Mouse (Mus musculus): ENCODE data around the gene Eps8. TPM values are rescaled to one million over a fixed set of nuclear protein-coding genes. Genes with fewer than 3 reads are reported as not detected.

Eps8 gene
- polyA plus RNA-seq, 1 experiment from 2014 or later, result 6.7 TPM

DNA sequence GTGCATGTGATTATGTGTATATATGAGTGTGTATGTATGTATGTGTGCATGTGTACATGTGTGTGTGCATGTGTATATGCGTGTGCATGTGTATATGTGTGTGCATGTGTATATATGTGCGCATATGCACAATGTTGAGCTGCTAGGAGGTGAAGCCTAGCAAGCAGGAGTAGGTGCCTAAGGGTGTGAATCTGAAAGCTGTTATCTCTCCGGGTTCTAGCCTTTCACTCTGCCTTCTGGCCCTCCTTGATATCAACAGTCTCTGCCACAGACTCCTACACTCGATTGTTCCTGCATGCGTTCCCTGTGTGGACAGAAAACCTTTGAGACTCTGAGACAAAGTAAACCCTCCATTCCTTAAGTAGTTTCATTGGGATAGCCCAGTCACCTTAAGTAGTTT, 98.0 kb downstream of the Eps8 start:
- WGBS, result 96% methylated on average over 5 of the region's 5 CpGs
- no peak for ATAC-seq

DNA sequence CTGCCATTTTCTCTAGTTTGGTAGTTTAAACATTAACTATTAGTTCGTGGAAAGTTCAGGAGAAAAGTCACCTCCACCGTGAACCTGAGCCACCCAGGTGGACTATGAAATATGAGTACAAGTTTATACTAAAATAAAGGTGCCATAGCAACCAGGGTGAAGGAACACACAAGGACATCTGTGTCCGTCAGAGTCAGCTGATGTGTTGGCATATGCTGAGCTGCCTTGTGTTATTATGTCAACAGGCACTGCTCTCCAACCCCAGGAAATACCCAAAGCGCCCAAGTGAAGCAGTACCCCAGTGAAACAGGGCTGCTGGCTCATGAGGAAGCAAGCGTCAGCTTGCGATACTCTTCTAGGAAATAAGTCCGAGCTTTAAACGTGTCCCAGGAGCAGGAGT, 104.5 kb downstream of the Eps8 start:
- 86% methylated on average over 8 of the region's 8 CpGs for WGBS
- H3K4me3 ChIP-seq, result no peak overlapping the region
- H3K4me1 ChIP-seq, result no peaks in the 10 kb centered on the region

More for the DNA sequence above, 98.0 kb downstream of the Eps8 start:
- no peaks in the 10 kb centered on the region for H3K27me3 ChIP-seq
- peaks cover 4% of the 10 kb centered on the region; the same call in 1 of the 2 replicates for H3K4me1 ChIP-seq
- no peak overlapping the region for H3K4me3 ChIP-seq
- H3K9ac ChIP-seq, result no peak overlapping the region
- no peaks in the 10 kb centered on the region for H3K9me3 ChIP-seq (replicated peaks)
- no peak overlapping the region for H3K27ac ChIP-seq
- H3K36me3 ChIP-seq (ENCODE audit: poor library complexity, severe bottlenecking), result no peaks in the 10 kb centered on the region
- no peak overlapping the region for H3K4me2 ChIP-seq

DNA sequence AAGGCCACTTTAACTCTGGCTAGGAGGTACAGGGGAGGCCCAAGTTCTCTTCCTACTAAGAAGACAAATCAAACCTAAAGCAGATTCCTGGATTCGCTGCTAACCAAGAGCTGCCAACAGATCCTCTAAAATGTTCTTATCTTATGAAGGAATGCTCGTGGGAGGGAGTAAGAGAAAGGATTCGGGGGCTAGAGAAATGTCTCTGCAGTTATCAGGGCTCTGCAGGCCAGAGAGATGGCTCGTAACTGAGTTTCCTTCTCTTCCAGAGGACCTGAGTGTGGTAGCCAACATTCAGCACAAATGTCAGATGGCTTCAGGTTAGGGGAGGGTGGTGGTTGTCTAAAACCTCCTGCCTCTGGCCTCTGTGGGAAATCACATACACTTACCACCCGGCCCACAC, 106.1 kb downstream of the Eps8 start:
- Histone ChIP-seq H3K4me3 (no peak overlapping the region), H3K9me3 (replicated peaks) (no peaks in the 10 kb centered on the region), H3K9ac (no peak overlapping the region), H3K27me3 (no peaks in the 10 kb centered on the region), H3K27ac (no peak overlapping the region), H3K36me3 (ENCODE audit: poor library complexity, severe bottlenecking) (no peaks in the 10 kb centered on the region), H3K4me1 (no peaks in the 10 kb centered on the region), H3K4me2 (no peak overlapping the region)
- ATAC-seq, result no peak
- 88% methylated on average over 5 of the region's 5 CpGs for WGBS

More for the DNA sequence above, 104.5 kb downstream of the Eps8 start:
- H3K4me2 ChIP-seq, result no peak overlapping the region
- no peak overlapping the region for H3K27ac ChIP-seq
- H3K36me3 ChIP-seq (ENCODE audit: poor library complexity, severe bottlenecking), result no peaks in the 10 kb centered on the region
- no peaks in the 10 kb centered on the region for H3K9me3 ChIP-seq (replicated peaks)
- no peak for ATAC-seq
- no peak overlapping the region for H3K9ac ChIP-seq
- no peaks in the 10 kb centered on the region for H3K27me3 ChIP-seq

- 83% methylated on average over 2 of the region's 2 CpGs for WGBS
- H3K9me3 ChIP-seq (replicated peaks), result no peaks in the 10 kb centered on the region
- no peak overlapping the region for H3K4me2 ChIP-seq
- no peak for ATAC-seq
- H3K27me3 ChIP-seq, result no peaks in the 10 kb centered on the region
- H3K27ac ChIP-seq, result no peak overlapping the region
- no peaks in the 10 kb centered on the region for H3K36me3 ChIP-seq (ENCODE audit: poor library complexity, severe bottlenecking)
- peaks cover 9% of the 10 kb centered on the region for H3K4me1 ChIP-seq
- no peak overlapping the region for H3K9ac ChIP-seq
- H3K4me3 ChIP-seq, result no peak overlapping the region
These were observed 107.1 kb downstream of the Eps8 start for GRCm38 (mm10) chr6:137547555-137547954.

- peaks cover 6% of the 10 kb centered on the region for H3K27me3 ChIP-seq
- H3K4me2 ChIP-seq, result no peak overlapping the region
- 91% methylated on average over 6 of the region's 6 CpGs for WGBS
These were observed 108.6 kb downstream of the Eps8 start for GRCm38 (mm10) chr6:137546101-137546500.

DNA sequence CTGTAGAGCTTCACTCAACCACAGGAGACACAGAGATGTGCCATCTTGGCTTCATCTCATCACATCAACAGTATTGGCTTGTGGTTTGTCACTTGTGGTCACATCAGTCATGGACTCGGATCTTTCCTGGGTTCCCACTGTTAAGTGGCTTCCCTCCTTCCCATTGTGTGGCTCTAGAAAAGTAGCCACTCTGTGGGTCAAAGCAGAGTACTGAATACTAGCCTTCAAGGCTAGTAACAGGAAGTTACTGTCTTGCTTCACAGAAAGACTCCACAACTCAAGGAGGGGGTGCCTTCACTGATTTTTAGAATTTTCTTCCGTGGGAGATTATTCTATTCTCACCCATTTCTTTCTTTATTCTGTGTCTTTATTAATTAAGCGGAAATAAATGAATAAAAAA, 109.3 kb downstream of the Eps8 start:
- Histone ChIP-seq H3K9ac (no peak overlapping the region), H3K27me3 (peaks cover 9% of the 10 kb centered on the region), H3K4me3 (no peak overlapping the region), H3K27ac (no peak overlapping the region), H3K4me1 (peaks cover 23% of the 10 kb centered on the region), H3K4me2 (no peak overlapping the region), H3K36me3 (ENCODE audit: poor library complexity, severe bottlenecking) (no peaks in the 10 kb centered on the region), H3K9me3 (replicated peaks) (no peaks in the 10 kb centered on the region)
- ATAC-seq, result no peak
- 61% methylated on average over 3 of the region's 3 CpGs for WGBS

More at GRCm38 (mm10) chr6:137546101-137546500, 108.6 kb downstream of the Eps8 start:
- Histone ChIP-seq H3K9ac (no peak overlapping the region), H3K4me3 (no peak overlapping the region), H3K9me3 (replicated peaks) (no peaks in the 10 kb centered on the region), H3K4me1 (peaks cover 23% of the 10 kb centered on the region), H3K36me3 (ENCODE audit: poor library complexity, severe bottlenecking) (no peaks in the 10 kb centered on the region), H3K27ac (no peak overlapping the region)
- ATAC-seq, result no peak

- Histone ChIP-seq H3K9ac (no peak overlapping the region), H3K36me3 (ENCODE audit: poor library complexity, severe bottlenecking) (no peaks in the 10 kb centered on the region), H3K27me3 (peaks cover 9% of the 10 kb centered on the region), H3K4me1 (peaks cover 23% of the 10 kb centered on the region), H3K4me3 (no peak overlapping the region), H3K27ac (0 out of 2 replicates have a peak overlapping the region, but pooled peaks have one; percentile 40), H3K4me2 (no peak overlapping the region), H3K9me3 (replicated peaks) (no peaks in the 10 kb centered on the region)
- ATAC-seq, result peak; percentile 83
- 6% methylated on average over 10 of the region's 10 CpGs for WGBS
These were observed 112.2 kb downstream of the Eps8 start for GRCm38 (mm10) chr6:137542231-137543152.

GRCm38 (mm10) chr6:137541216-137542176, 113.2 kb downstream of the Eps8 start:
- no peaks in the 10 kb centered on the region for H3K36me3 ChIP-seq (ENCODE audit: poor library complexity, severe bottlenecking)
- 51% methylated on average over 17 of the region's 17 CpGs for WGBS
- H3K27ac ChIP-seq, result no peak overlapping the region
- no peaks in the 10 kb centered on the region for H3K9me3 ChIP-seq (replicated peaks)
- peaks cover 9% of the 10 kb centered on the region for H3K27me3 ChIP-seq
- peaks cover 23% of the 10 kb centered on the region for H3K4me1 ChIP-seq
- peak; percentile 45; the same call in 1 of the 2 replicates for ATAC-seq
- H3K4me2 ChIP-seq, result no peak overlapping the region
- no peak overlapping the region for H3K9ac ChIP-seq
- H3K4me3 ChIP-seq, result no peak overlapping the region

DNA sequence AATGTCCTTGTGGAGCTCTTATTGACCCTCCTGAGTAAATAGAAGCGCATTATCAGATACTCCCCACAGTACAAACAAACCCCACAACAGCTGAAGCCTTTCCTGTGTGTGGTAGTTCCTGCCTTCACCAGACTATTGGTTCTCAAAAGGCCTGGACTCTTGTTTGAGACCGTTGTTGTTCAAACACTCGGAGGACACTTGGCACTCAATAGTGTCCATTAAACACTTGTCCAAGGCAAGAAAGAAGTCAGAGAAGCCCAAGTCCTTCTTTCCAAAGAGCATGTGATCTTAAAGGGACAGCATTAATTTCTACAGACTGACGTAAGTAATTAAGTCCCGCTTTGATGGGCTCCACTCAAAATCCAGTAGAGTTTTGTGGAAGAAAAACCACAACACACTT, 113.9 kb downstream of the Eps8 start:
- no peak overlapping the region for H3K27ac ChIP-seq
- peaks cover 9% of the 10 kb centered on the region for H3K27me3 ChIP-seq
- H3K4me1 ChIP-seq, result peaks cover 23% of the 10 kb centered on the region
- H3K9ac ChIP-seq, result no peak overlapping the region
- WGBS, result 79% methylated on average over 5 of the region's 5 CpGs
- ATAC-seq, result no peak
- H3K36me3 ChIP-seq (ENCODE audit: poor library complexity, severe bottlenecking), result no peaks in the 10 kb centered on the region
- no peak overlapping the region for H3K4me2 ChIP-seq
- H3K4me3 ChIP-seq, result no peak overlapping the region
- 0 out of 2 replicates have a peak, but pooled peaks cover 3% of the 10 kb centered on the region for H3K9me3 ChIP-seq (replicated peaks)

GRCm38 (mm10) chr6:137540346-137540745, 114.3 kb downstream of the Eps8 start:
- ATAC-seq, result no peak
- 90% methylated on average over 6 of the region's 6 CpGs for WGBS
- Histone ChIP-seq H3K9ac (no peak overlapping the region), H3K4me2 (no peak overlapping the region), H3K9me3 (replicated peaks) (0 out of 2 replicates have a peak, but pooled peaks cover 5% of the 10 kb centered on the region), H3K4me1 (peaks cover 23% of the 10 kb centered on the region), H3K27me3 (peaks cover 9% of the 10 kb centered on the region), H3K4me3 (no peak overlapping the region), H3K27ac (no peak overlapping the region), H3K36me3 (ENCODE audit: poor library complexity, severe bottlenecking) (no peaks in the 10 kb centered on the region)

DNA sequence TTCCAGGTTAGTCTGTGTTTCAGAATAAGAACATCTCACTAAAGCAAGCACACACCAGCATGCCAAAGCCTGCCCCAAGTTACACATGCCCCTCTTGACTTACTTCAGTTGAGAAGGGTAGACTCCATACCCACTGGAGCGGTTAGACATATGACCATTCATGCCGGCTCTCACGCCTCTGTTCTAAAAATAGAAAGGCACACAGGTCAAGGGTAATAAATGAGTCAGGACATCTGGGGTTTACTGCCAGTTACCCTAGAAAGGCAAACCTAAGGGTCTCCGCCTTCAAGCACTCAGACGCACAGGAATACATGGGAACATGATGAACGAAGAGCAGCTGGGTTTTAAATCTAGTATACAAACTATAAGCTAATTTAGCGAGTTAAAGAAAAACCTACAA, 115.5 kb downstream of the Eps8 start:
- Histone ChIP-seq H3K36me3 (ENCODE audit: poor library complexity, severe bottlenecking) (no peaks in the 10 kb centered on the region), H3K9me3 (replicated peaks) (0 out of 2 replicates have a peak, but pooled peaks cover 5% of the 10 kb centered on the region), H3K4me3 (no peak overlapping the region), H3K4me2 (no peak overlapping the region), H3K9ac (no peak overlapping the region), H3K27me3 (peaks cover 9% of the 10 kb centered on the region), H3K4me1 (peaks cover 23% of the 10 kb centered on the region), H3K27ac (no peak overlapping the region)
- no peak for ATAC-seq
- 92% methylated on average over 7 of the region's 7 CpGs for WGBS

GRCm38 (mm10) chr6:137532758-137533157, 121.9 kb downstream of the Eps8 start:
- Histone ChIP-seq H3K27me3 (no peaks in the 10 kb centered on the region), H3K36me3 (ENCODE audit: poor library complexity, severe bottlenecking) (no peaks in the 10 kb centered on the region), H3K27ac (no peak overlapping the region), H3K9ac (no peak overlapping the region), H3K4me1 (no peaks in the 10 kb centered on the region), H3K4me2 (no peak overlapping the region), H3K4me3 (no peak overlapping the region), H3K9me3 (replicated peaks) (0 out of 2 replicates have a peak, but pooled peaks cover 5% of the 10 kb centered on the region)
- 93% methylated on average over 8 of the region's 8 CpGs for WGBS
- no peak for ATAC-seq
